Mouse (Mus musculus) adrenal gland, postnatal 0 days (tissue): ENCODE data around the gene Skint5. TPM values are rescaled to one million over a fixed set of nuclear protein-coding genes. Genes with fewer than 3 reads are reported as not detected.

ENCODE experiments used
- polyA plus RNA-seq: library from polyadenylated mRNA; unstranded; fragments of >200 nt; fragmentation: Nextera tagmentation; extraction: Ambion mirVana; gene quantifications from 2 replicates; pipeline ENCODE4 v1.2.1, GENCODE M21; 2015

Skint5 gene
- not detected in 2 replicates for polyA plus RNA-seq

DNA sequence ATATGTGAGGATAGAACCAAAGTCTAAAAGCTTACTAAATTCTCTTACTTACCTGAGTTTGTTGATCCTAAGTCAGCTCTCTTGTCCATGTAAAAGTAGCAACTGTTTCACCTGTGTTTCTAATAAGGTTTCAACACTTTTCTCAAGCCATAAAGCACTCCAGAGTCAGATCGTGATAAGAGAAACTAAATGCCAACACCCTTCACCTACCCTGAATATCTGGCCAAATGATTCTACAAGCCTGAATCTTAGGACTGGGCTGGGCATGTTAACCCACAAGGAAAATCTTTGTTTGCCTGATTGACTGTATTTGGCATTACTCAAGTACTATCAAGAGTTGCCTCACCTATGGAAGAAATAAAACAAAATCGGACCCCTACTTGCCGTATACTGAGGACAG is at the start of gene Skint5:
Gene Skint5, minus strand, starts transcription at position 101 of the 400 bp plus-strand sequence.

Other genes starting within 250 kb of the Skint5 start
- gene Skint11, start 163.9 kb upstream of the Skint5 start, polyA plus RNA-seq = not detected in 2 replicates